Mouse (Mus musculus): ENCODE results near the gene Ptpn5.

- TF ChIP-seq GATA1 (IDR thresholded peaks at IDR 0.05; ENCODE audit: low read length) (no peak), TAL1 (IDR thresholded peaks at IDR 0.05; ENCODE audit: low read length) (no peak)
These were observed 102.1 kb downstream of the Ptpn5 start for GRCm38 (mm10) chr7:47031371-47031770.

All from erythroblast, embryonic 14.5 days (primary cell).